Mouse (Mus musculus) embryonic facial prominence, embryonic 11.5 days (tissue): ENCODE data around the gene Rpia. TPM values are rescaled to one million over a fixed set of nuclear protein-coding genes. Genes with fewer than 3 reads are reported as not detected.

ENCODE experiments used
- ATAC-seq: fragments of 200-750 bp; cut with Nextera tagmentation; replicated peaks from 2 replicates; pipeline ENCODE4 v1.8.0; 2017; ENCODE audit warnings: low read depth; ENCODE audit not compliant: insufficient number of reproducible peaks, low FRiP score, low TSS enrichment
- DNase-seq: peaks from one replicate; pipeline ENCODE4 v3.0.0-alpha.2; 2015; ENCODE audit warnings: low spot score
- H3K27ac ChIP-seq: fragments of 300-500 bp; sonication (generic); replicated peaks from 2 replicates; pipeline ENCODE4 v1.5.1; 2014; ENCODE audit warnings: mild to moderate bottlenecking, low read depth, low read length, control low read depth
- H3K27me3 ChIP-seq: fragments of 300-500 bp; sonication (generic); 2 replicates; pipeline ENCODE4 v1.6.1; 2014; ENCODE audit warnings: mild to moderate bottlenecking, low read length, moderate library complexity, mixed read lengths; ENCODE audit not compliant: control insufficient read depth, insufficient read depth
- H3K36me3 ChIP-seq: fragments of 300-500 bp; sonication (generic); replicated peaks from 2 replicates; pipeline ENCODE4 v1.6.1; 2014; ENCODE audit warnings: low read depth, mild to moderate bottlenecking, low read length, moderate library complexity, mixed read lengths; ENCODE audit not compliant: control insufficient read depth, insufficient read depth
- H3K4me1 ChIP-seq: fragments of 300-500 bp; sonication (generic); 2 replicates; pipeline ENCODE4 v1.6.1; 2014; ENCODE audit warnings: low read length, mixed read lengths; ENCODE audit not compliant: control insufficient read depth, insufficient read depth
- H3K4me2 ChIP-seq: fragments of 300-500 bp; sonication (generic); 2 replicates; pipeline ENCODE4 v1.6.1; 2014; ENCODE audit warnings: low read depth, mild to moderate bottlenecking, control low read depth, low read length, moderate library complexity
- H3K4me3 ChIP-seq: fragments of 300-500 bp; sonication (generic); 2 replicates; pipeline ENCODE4 v1.5.1; 2014; ENCODE audit warnings: low read depth, low read length, control low read depth
- H3K9ac ChIP-seq: fragments of 300-500 bp; sonication (generic); replicated peaks from 2 replicates; pipeline ENCODE4 v1.6.1; 2014; ENCODE audit warnings: mild to moderate bottlenecking, control low read depth, low read length
- H3K9me3 ChIP-seq: fragments of 300-500 bp; sonication (generic); replicated peaks from 2 replicates; pipeline ENCODE4 v1.6.1; 2016; ENCODE audit warnings: mild to moderate bottlenecking, low read length, inconsistent platforms, mixed read lengths; ENCODE audit not compliant: control insufficient read depth
- WGBS: fragments of 180-500 bp; shearing (Covaris S2); extraction: QIAGEN DNeasy Blood & Tissue Kit; methylation state at CpG from one replicate; pipeline ENCODE4 v1.1.7; 2014; 5-methylcytosine and 5-hydroxymethylcytosine counted together
- polyA plus RNA-seq: library from polyadenylated mRNA; unstranded; fragments of >200 nt; fragmentation: Nextera tagmentation; extraction: Ambion mirVana; gene quantifications from 2 replicates; pipeline ENCODE4 v1.2.1, GENCODE M21; 2014

Rpia gene
- polyA plus RNA-seq, 1 experiment from 2014 or later, result 2.1 TPM

DNA sequence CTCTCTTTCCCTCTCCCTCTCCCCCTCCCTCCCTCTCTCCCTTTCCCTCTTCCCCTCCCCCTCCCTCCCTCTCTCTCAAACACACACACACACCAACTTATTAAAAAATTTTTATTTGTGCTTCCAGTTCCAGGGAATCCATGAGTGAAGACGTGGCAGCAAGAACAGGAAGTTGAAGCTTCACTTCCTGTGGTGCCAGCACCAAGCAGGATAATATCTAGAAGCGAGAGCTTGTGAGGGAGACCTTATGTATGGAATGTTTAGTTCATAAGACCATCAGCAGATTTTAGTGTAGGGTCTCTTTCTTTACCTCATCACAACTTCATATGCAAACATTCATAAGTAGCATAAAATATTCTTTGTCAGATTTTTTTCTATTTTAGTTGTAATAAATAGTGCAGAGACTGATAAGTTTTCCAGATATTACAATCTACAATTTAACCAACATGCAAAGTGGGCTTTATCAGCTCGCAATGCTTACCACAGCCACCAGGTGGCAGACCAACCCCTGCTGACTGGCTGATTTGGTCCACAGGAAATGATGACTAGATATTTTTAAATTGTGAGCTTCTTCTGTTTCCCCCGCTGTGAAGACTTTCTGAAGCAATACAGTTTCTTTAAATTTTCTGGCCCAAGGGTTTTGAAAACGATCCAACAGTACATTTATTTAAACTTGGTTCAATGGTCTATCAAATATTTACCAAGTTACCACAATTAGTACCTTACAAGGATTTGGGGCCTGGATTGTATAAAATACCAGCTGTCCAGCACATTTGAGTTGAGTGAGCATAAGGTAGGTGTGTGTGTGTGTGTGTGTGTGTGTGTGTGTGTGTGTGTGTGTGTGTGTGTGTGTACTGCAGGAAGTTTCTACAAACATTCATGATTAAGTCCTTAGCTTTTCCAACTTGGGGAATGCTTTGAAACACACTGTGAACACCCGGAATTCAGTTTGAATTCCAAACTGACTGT, 19.8 kb upstream of the Rpia start:
- DNase-seq (peak; percentile 76), ATAC-seq (no peak)
- no peaks in the 10 kb centered on the region for H3K36me3 ChIP-seq
- H3K9ac ChIP-seq, result no peak overlapping the region
- no peak overlapping the region for H3K27ac ChIP-seq
- 17% methylated on average over 6 of the region's 6 CpGs for WGBS
- H3K4me3 ChIP-seq, result no peak overlapping the region
- no peaks in the 10 kb centered on the region for H3K9me3 ChIP-seq
- H3K27me3 ChIP-seq, result no peaks in the 10 kb centered on the region
- no peak overlapping the region for H3K4me2 ChIP-seq
- no peaks in the 10 kb centered on the region for H3K4me1 ChIP-seq

- Histone ChIP-seq H3K4me1 (no peaks in the 10 kb centered on the region), H3K36me3 (no peaks in the 10 kb centered on the region), H3K9me3 (no peaks in the 10 kb centered on the region), H3K4me2 (no peak overlapping the region), H3K9ac (no peak overlapping the region), H3K27me3 (no peaks in the 10 kb centered on the region), H3K4me3 (no peak overlapping the region), H3K27ac (no peak overlapping the region)
- DNase-seq (no peak), ATAC-seq (no peak)
- 83% methylated on average over 1 of the region's 1 CpGs for WGBS
Measured at GRCm38 (mm10) chr6:70810524-70810923, 18.5 kb upstream of the Rpia start.

DNA sequence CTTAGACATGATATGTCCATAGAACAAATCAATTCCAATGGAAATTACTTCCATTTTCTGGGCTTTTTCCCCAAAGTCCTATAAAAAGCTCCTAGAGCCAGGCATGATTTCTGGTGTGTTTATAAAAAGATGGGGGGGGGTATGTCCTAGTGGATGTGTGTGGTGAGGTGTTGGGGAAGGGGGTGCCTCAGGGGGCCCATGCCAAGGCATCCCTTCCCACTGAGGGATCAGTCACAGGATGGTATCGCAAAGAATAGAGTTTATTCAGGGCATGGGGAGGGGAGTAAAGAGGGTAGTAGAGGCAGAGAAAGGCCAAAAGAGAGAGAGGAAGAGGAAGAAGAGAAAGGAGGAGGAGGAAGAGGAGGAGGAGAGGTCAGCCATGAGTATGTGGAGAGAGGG, 14.5 kb upstream of the Rpia start:
- ATAC-seq (0 out of 2 replicates have a peak, but pooled peaks have one; percentile 37), DNase-seq (no peak)
- 88% methylated on average over 1 of the region's 1 CpGs for WGBS
- H3K27ac ChIP-seq, result no peak overlapping the region
- H3K4me3 ChIP-seq, result no peak overlapping the region
- no peaks in the 10 kb centered on the region for H3K27me3 ChIP-seq
- H3K9ac ChIP-seq, result no peak overlapping the region
- H3K4me1 ChIP-seq, result no peaks in the 10 kb centered on the region
- no peaks in the 10 kb centered on the region for H3K36me3 ChIP-seq
- no peak overlapping the region for H3K4me2 ChIP-seq
- H3K9me3 ChIP-seq, result no peaks in the 10 kb centered on the region

DNA sequence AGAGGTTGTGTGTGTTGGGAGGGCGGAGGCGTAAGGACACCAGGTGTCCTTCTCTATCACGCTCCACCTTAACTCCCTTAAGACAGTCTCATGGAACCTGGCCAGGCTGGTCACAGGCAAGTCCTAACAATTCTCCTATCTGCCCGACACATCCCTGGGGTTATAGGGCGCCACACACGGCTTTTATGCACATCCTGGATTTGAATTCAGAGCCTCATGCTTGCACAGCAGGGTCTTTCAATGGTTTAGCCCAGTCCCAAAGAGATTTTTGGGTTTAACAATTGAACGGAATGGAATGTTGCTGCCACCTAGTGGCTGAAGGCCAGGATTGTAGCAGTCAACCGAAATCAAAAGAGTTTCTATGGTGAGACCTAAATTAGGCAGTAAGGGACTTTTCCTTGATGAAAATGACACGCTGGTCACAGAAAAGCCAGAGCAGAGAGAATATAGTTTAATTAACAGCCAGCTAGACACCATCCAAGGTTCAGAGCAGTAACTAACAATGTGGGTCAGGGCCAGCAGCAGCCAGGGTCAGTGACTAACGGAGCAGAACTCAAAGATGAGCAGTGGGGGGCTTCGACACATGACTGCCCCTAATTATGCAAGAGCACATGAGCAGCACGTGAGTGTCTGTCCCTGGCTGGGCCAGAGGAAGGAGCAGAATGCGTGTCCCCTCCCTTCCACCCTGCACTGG, 13.9 kb upstream of the Rpia start:
- Histone ChIP-seq H3K4me1 (no peaks in the 10 kb centered on the region), H3K36me3 (no peaks in the 10 kb centered on the region), H3K4me3 (no peak overlapping the region), H3K9ac (no peak overlapping the region), H3K27ac (no peak overlapping the region), H3K4me2 (no peak overlapping the region), H3K9me3 (no peaks in the 10 kb centered on the region), H3K27me3 (no peaks in the 10 kb centered on the region)
- peak; percentile 76 for ATAC-seq
- peak; percentile 89 for DNase-seq
- 19% methylated on average over 13 of the region's 13 CpGs for WGBS

DNA sequence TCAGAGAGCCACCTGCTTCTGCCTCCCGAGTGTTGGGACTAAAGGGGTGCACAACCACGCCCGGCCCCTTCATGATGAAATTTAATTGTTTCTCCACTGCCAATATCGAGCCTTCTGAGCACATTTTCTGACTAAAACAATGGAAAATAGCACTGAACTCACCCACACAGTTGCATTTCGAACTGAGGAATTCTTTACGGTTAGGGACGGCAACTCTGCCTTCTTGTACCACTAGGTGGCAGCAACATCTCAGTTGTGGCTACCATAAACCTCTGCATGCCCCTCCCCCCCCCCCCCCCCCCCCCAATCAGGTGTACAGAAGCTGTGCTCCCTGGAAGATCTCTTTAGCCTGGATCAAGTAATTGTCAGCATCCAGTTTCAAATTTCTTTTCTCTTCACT, 13.2 kb upstream of the Rpia start:
- H3K9ac ChIP-seq, result no peak overlapping the region
- ATAC-seq, result peak; percentile 53; the same call in 1 of the 2 replicates
- no peak overlapping the region for H3K4me3 ChIP-seq

GRCm38 (mm10) chr6:70804632-70805031, 12.6 kb upstream of the Rpia start:
- H3K9ac ChIP-seq, result no peak overlapping the region
- no peak overlapping the region for H3K27ac ChIP-seq
- H3K4me1 ChIP-seq, result no peaks in the 10 kb centered on the region
- ATAC-seq, result no peak
- 22% methylated on average over 3 of the region's 3 CpGs for WGBS
- no peak overlapping the region for H3K4me2 ChIP-seq
- H3K9me3 ChIP-seq, result no peaks in the 10 kb centered on the region
- no peak overlapping the region for H3K4me3 ChIP-seq
- no peaks in the 10 kb centered on the region for H3K27me3 ChIP-seq
- DNase-seq, result peak; percentile 74
- H3K36me3 ChIP-seq, result no peaks in the 10 kb centered on the region

More for the DNA sequence above, 13.2 kb upstream of the Rpia start:
- DNase-seq, result peak; percentile 83
- no peak overlapping the region for H3K4me2 ChIP-seq
- no peaks in the 10 kb centered on the region for H3K36me3 ChIP-seq
- no peaks in the 10 kb centered on the region for H3K27me3 ChIP-seq
- WGBS, result 13% methylated on average over 7 of the region's 7 CpGs
- no peak overlapping the region for H3K27ac ChIP-seq
- no peaks in the 10 kb centered on the region for H3K9me3 ChIP-seq
- no peaks in the 10 kb centered on the region for H3K4me1 ChIP-seq

DNA sequence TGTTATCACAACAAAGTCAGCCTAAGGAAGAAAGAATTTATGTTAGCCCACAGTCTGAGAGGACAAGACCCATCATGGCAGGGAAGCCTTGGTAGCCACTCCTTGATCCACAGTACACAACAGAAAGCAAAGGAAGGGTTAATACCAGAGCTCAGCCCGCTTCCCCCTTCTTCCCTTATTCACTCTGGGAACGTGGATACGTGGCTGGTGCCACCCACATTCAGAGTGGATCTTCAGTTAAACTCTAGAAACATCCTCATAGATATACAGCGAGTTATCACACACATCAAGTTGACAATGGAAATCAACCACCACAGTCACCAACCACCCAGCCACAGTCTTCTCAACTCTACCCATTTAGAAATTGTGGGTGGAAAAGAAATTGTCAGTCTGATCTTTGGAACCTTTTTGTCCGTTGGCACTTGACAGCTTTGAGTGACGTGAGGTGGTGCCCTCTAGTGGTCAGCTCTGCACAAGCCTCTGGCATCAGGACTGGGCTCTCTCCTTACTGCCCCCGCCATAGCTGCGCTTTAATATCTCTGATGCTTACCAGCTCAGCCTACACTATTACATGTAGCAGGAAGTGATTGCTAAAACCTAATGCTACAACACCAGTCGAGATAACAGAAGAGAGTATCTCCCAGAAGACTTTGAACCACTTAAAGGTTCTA, 5.7 kb upstream of the Rpia start:
- H3K27me3 ChIP-seq, result no peaks in the 10 kb centered on the region
- 21% methylated on average over 9 of the region's 9 CpGs for WGBS
- H3K4me2 ChIP-seq, result no peak overlapping the region
- DNase-seq (peak; percentile 74), ATAC-seq (0 out of 2 replicates have a peak, but pooled peaks have one; percentile 69)
- no peaks in the 10 kb centered on the region for H3K9me3 ChIP-seq
- no peaks in the 10 kb centered on the region for H3K4me1 ChIP-seq
- H3K27ac ChIP-seq, result no peak overlapping the region
- no peak overlapping the region for H3K9ac ChIP-seq
- H3K36me3 ChIP-seq, result no peaks in the 10 kb centered on the region
- no peak overlapping the region for H3K4me3 ChIP-seq
